Mouse (Mus musculus): ENCODE measurements at regions not wholly inside any gene's neighbourhood (a gene's known extent, or its start where the extent isn't known, plus 50 kb on each side); places are given as distances from the start of the nearest gene placed in this dataset.
A peak's percentile ranks its signal among the peaks of the same experiment; 100 is the strongest.
"Not testable (repeated sequence)": the region's sequence is repeated elsewhere in the genome, so short reads cannot be mapped to it uniquely, and the experiment has no call there.

- no peak for DNase-seq
Measured at GRCm38 (mm10) chr11:71285193-71285592, 54.7 kb upstream of the Nlrp1b start.

- not testable (repeated sequence) for DNase-seq
Measured at GRCm38 (mm10) chr11:71288243-71288642, 57.7 kb upstream of the Nlrp1b start.

GRCm38 (mm10) chr11:71289490-71289889, 59.0 kb upstream of the Nlrp1b start:
- DNase-seq = no peak

GRCm38 (mm10) chr11:71299479-71299878, 68.9 kb upstream of the Nlrp1b start:
- DNase-seq = no peak

- DNase-seq = no peak
Measured at GRCm38 (mm10) chr11:71323439-71323838, 92.9 kb upstream of the Nlrp1b start.

- DNase-seq = no peak
Measured at GRCm38 (mm10) chr11:71337428-71337827, 106.9 kb upstream of the Nlrp1b start.

- DNase-seq = peak; percentile 60
Measured at GRCm38 (mm10) chr11:71346024-71346423, 115.5 kb upstream of the Nlrp1b start.

- DNase-seq = no peak
Measured at GRCm38 (mm10) chr11:71357089-71357488, 126.6 kb upstream of the Nlrp1b start.

GRCm38 (mm10) chr11:71360856-71361255, 130.3 kb upstream of the Nlrp1b start:
- DNase-seq = no peak

GRCm38 (mm10) chr11:71371871-71372270, 141.3 kb upstream of the Nlrp1b start:
- no peak for DNase-seq

- DNase-seq = no peak
Measured at GRCm38 (mm10) chr11:71375132-71375531, 144.6 kb upstream of the Nlrp1b start.

GRCm38 (mm10) chr11:71388411-71388810, 157.9 kb upstream of the Nlrp1b start:
- DNase-seq = no peak

- DNase-seq = peak; percentile 68
Measured at GRCm38 (mm10) chr11:71389659-71390058, 159.1 kb upstream of the Nlrp1b start.

GRCm38 (mm10) chr11:71390151-71390550, 159.6 kb upstream of the Nlrp1b start:
- no peak for DNase-seq

GRCm38 (mm10) chr11:71390616-71391015, 160.1 kb upstream of the Nlrp1b start:
- no peak for DNase-seq

- no peak for DNase-seq
Measured at GRCm38 (mm10) chr11:71393406-71393805, 162.9 kb upstream of the Nlrp1b start.

GRCm38 (mm10) chr11:71395023-71395422, 164.5 kb upstream of the Nlrp1b start:
- DNase-seq = no peak

- no peak for DNase-seq
Measured at GRCm38 (mm10) chr11:71395631-71396030, 165.1 kb upstream of the Nlrp1b start.

- DNase-seq = no peak
Measured at GRCm38 (mm10) chr11:71400351-71400750, 169.8 kb upstream of the Nlrp1b start.

- no peak for DNase-seq
Measured at GRCm38 (mm10) chr11:71401411-71402276, 171.1 kb upstream of the Nlrp1b start.

GRCm38 (mm10) chr11:71404361-71404760, 173.8 kb upstream of the Nlrp1b start:
- DNase-seq = peak; percentile 9

GRCm38 (mm10) chr11:71407043-71407442, 176.5 kb upstream of the Nlrp1b start:
- DNase-seq = no peak

GRCm38 (mm10) chr11:71409211-71409765, 178.8 kb upstream of the Nlrp1b start:
- DNase-seq = no peak

- DNase-seq = no peak
Measured at GRCm38 (mm10) chr11:71410582-71410981, 180.0 kb upstream of the Nlrp1b start.

All from cerebellum, adult 9-11 months (tissue).